Mouse (Mus musculus) heart, adult 2 months (tissue): Measurements from ENCODE around the gene Ddx21. TPM values are rescaled to one million over a fixed set of nuclear protein-coding genes. Genes with fewer than 3 reads are reported as not detected.
"Not testable (repeated sequence)": the region's sequence is repeated elsewhere in the genome, so short reads cannot be mapped to it uniquely, and the experiment has no call there.

Experiments used
- DNase-seq, 2 experiments: peaks; one replicate each; pipeline ENCODE4 v3.0.0; 2021
- H3K27ac ChIP-seq: fragments of 200-600 bp; 2 replicates; pipeline ENCODE4 v1.8.1; 2022
- H3K27me3 ChIP-seq: fragments of 200-500 bp; 2 replicates; pipeline ENCODE4 v1.6.1; 2012; ENCODE audit warnings: mild to moderate bottlenecking, low read length, inconsistent platforms, mixed read lengths; ENCODE audit not compliant: control insufficient read depth, insufficient read depth
- H3K36me3 ChIP-seq: fragments of 200-500 bp; 2 replicates; pipeline ENCODE4 v1.6.1; 2012; ENCODE audit warnings: low read length, inconsistent platforms; ENCODE audit not compliant: control insufficient read depth, insufficient read depth
- H3K4me1 ChIP-seq: fragments of 200-500 bp; 2 replicates; pipeline ENCODE4 v1.6.1; 2011; ENCODE audit warnings: low read length; ENCODE audit not compliant: control insufficient read depth, insufficient read depth
- H3K4me3 ChIP-seq: fragments of 200-600 bp; 2 replicates; pipeline ENCODE4 v1.8.1; 2022
- H3K79me2 ChIP-seq: fragments of 200-500 bp; replicated peaks from 2 replicates; pipeline ENCODE4 v1.6.1; 2012; ENCODE audit warnings: mild to moderate bottlenecking, inconsistent platforms, low read length, moderate library complexity, mixed read lengths; ENCODE audit not compliant: control insufficient read depth, insufficient read depth
- H3K9ac ChIP-seq: fragments of 200-500 bp; 2 replicates; pipeline ENCODE4 v1.6.1; 2012; ENCODE audit warnings: low read depth, mild to moderate bottlenecking, control low read depth, inconsistent platforms, low read length, mixed read lengths
- CTCF ChIP-seq: fragments of 200-600 bp; IDR thresholded peaks from 2 replicates; pipeline ENCODE4 v1.8.1; 2022; ENCODE audit warnings: antibody characterized with exemption, mild to moderate bottlenecking, moderate library complexity
- EP300 ChIP-seq: fragments of 200-500 bp; IDR thresholded peaks from 2 replicates; pipeline ENCODE4 v1.6.1; 2011; ENCODE audit warnings: low read depth, low read length, control low read depth; ENCODE audit not compliant: insufficient read depth
- POLR2A ChIP-seq: fragments of 200-500 bp; IDR thresholded peaks from 2 replicates; pipeline ENCODE4 v1.6.1; 2011; ENCODE audit warnings: mild to moderate bottlenecking, low read depth, low read length, control low read depth; ENCODE audit not compliant: insufficient read depth
- WGBS: fragments of 180-500 bp; shearing (Covaris S2); methylation state at CpG from one replicate; pipeline ENCODE4 v1.1.7; 2018; 5-methylcytosine and 5-hydroxymethylcytosine counted together
- intact Hi-C: fragments of 180-260 bp; cut with DNase I; formaldehyde crosslinking; loops from one replicate; pipeline ENCODE4 v1.15.1; 2025
- polyA plus RNA-seq: library from polyadenylated mRNA; depleted of rRNA; stranded (reverse); fragments of >200 nt; gene quantifications from 2 replicates; pipeline ENCODE4 v1.2.3, GENCODE M21; 2012
- total RNA-seq, 2 experiments: library from RNA; stranded (reverse); gene quantifications; 2 replicates each; pipeline ENCODE4 v1.2.3; 2021

The Ddx21 gene
- total and polyA plus RNA-seq, 3 experiments, result 7.0 to 30.3 (median 30.2) TPM

GRCm38 (mm10) chr10:62590200-62590599, 11.9 kb downstream of the Ddx21 start:
- intact Hi-C loops, result loop anchor here (5.0 kb wide), 1 partner anchor 92 kb away; no protein-coding TSS in a partner anchor
- TF ChIP-seq EP300 (no peak), CTCF (no peak; the same call in 1 of the 2 replicates), POLR2A (no peak)
- Histone ChIP-seq H3K36me3 (peaks cover 9% of the 10 kb centered on the region), H3K79me2 (no peaks in the 10 kb centered on the region), H3K27me3 (no peaks in the 10 kb centered on the region), H3K4me3 (no peak overlapping the region), H3K4me1 (no peaks in the 10 kb centered on the region; the same call in 1 of the 2 replicates), H3K27ac (no peak overlapping the region), H3K9ac (no peak overlapping the region)
- 16% methylated on average over 6 of the region's 6 CpGs for WGBS
- peak; percentile 81 to 82 for DNase-seq

DNA sequence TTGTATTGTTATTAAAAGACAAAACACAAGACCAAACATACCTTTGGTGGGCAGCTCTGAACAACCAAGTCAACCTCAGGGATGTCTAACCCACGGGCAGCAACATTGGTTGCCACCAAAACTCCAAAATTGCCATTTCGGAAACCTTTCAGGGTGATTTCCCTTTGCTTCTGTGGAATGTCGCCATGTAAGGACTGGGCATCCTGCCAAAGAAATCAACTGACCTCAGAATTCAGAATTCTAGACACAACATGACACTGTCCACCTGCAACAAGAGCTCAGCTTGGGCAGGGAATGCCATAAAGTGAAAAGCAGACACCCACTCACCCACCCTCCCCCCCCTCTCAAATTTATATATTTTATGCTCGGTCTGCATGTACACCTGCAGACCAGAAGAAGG, 13.5 kb downstream of the Ddx21 start:
- H3K4me1 ChIP-seq, result no peaks in the 10 kb centered on the region; the same call in 1 of the 2 replicates
- H3K36me3 ChIP-seq, result peaks cover 9% of the 10 kb centered on the region
- no peak overlapping the region for H3K9ac ChIP-seq
- H3K27ac ChIP-seq, result no peak overlapping the region
- 42% methylated on average over 4 of the region's 4 CpGs for WGBS
- TF ChIP-seq CTCF, result no peak
- TF ChIP-seq EP300, result no peak
- TF ChIP-seq POLR2A, result no peak
- no peak overlapping the region for H3K4me3 ChIP-seq
- DNase-seq, result no peak
- no peaks in the 10 kb centered on the region for H3K27me3 ChIP-seq
- intact Hi-C loops, result no loop called here
- H3K79me2 ChIP-seq, result no peaks in the 10 kb centered on the region

DNA sequence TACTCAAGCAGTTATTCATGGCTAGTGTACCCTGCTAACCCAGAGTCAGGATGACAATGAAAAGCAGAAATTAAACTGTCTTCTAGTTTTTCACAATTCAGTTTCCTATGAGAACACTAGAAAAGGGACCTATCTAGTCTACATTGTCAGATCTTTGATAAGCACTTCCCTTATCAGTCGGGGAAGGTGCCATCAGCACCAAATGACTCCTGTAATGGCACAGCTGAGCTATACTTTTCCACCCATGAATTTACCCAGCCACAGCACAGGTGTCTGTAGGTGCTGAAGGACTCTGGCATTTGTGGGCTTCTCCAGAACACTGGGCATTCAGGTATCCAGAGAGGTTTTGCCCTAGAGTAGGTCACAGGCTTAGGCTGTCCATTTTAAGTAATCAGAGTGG, 18.8 kb downstream of the Ddx21 start:
- intact Hi-C loops, result no loop called here
- WGBS, result 54% methylated on average over 1 of the region's 1 CpGs
- no peaks in the 10 kb centered on the region for H3K79me2 ChIP-seq

GRCm38 (mm10) chr10:62582701-62583100, 19.4 kb downstream of the Ddx21 start:
- no peaks in the 10 kb centered on the region for H3K27me3 ChIP-seq
- 73% methylated on average over 7 of the region's 7 CpGs for WGBS
- TF ChIP-seq POLR2A (no peak), EP300 (no peak)
- no peaks in the 10 kb centered on the region for H3K79me2 ChIP-seq
- H3K4me3 ChIP-seq, result no peak overlapping the region
- DNase-seq, result no peak
- no peak overlapping the region for H3K9ac ChIP-seq
- intact Hi-C loops, result no loop called here
- peaks cover 3% of the 10 kb centered on the region; the same call in 1 of the 2 replicates for H3K4me1 ChIP-seq
- no peaks in the 10 kb centered on the region for H3K36me3 ChIP-seq
- no peak overlapping the region for H3K27ac ChIP-seq

More for the DNA sequence above, 18.8 kb downstream of the Ddx21 start:
- TF ChIP-seq POLR2A (no peak), EP300 (no peak), CTCF (no peak)
- no peak for DNase-seq
- Histone ChIP-seq H3K36me3 (no peaks in the 10 kb centered on the region), H3K9ac (no peak overlapping the region), H3K27ac (no peak overlapping the region), H3K27me3 (no peaks in the 10 kb centered on the region), H3K4me3 (no peak overlapping the region), H3K4me1 (peaks cover 3% of the 10 kb centered on the region; the same call in 1 of the 2 replicates)

GRCm38 (mm10) chr10:62582263-62582662, 19.8 kb downstream of the Ddx21 start:
- peaks cover 3% of the 10 kb centered on the region; the same call in 1 of the 2 replicates for H3K4me1 ChIP-seq
- H3K27ac ChIP-seq, result no peak overlapping the region
- intact Hi-C loops, result no loop called here
- 76% methylated on average over 17 of the region's 17 CpGs for WGBS
- peaks cover under 1% of the 10 kb centered on the region for H3K36me3 ChIP-seq
- no peak overlapping the region for H3K9ac ChIP-seq
- no peak overlapping the region for H3K4me3 ChIP-seq
- H3K79me2 ChIP-seq, result no peaks in the 10 kb centered on the region
- no peaks in the 10 kb centered on the region for H3K27me3 ChIP-seq
- DNase-seq, result peak in 1 of 2 experiments; percentile 18
- no peak for TF ChIP-seq EP300
- TF ChIP-seq CTCF, result no peak
- no peak for TF ChIP-seq POLR2A

- WGBS, result 84% methylated on average over 13 of the region's 13 CpGs
- H3K27ac ChIP-seq, H3K27me3 ChIP-seq, H3K79me2 ChIP-seq, DNase-seq, intact Hi-C loops, H3K36me3 ChIP-seq, H3K9ac ChIP-seq, H3K4me1 ChIP-seq, H3K4me3 ChIP-seq: not testable (repeated sequence)
Measured at GRCm38 (mm10) chr10:62579129-62579528, 23.0 kb downstream of the Ddx21 start.
